Mouse (Mus musculus): ENCODE measurements around the gene Gbgt1. TPM values are rescaled to one million over a fixed set of nuclear protein-coding genes. Genes with fewer than 3 reads are reported as not detected.
"Not testable (repeated sequence)": the region's sequence is repeated elsewhere in the genome, so short reads cannot be mapped to it uniquely, and the experiment has no call there.

The Gbgt1 gene
- polyA plus RNA-seq, 1 experiment = 1.5 TPM

GRCm38 (mm10) chr2:28467860-28468485 is 28.7 kb upstream of the Gbgt1 start, which contains the start of gene Mrps2:
Gene Mrps2, plus strand, starts transcription at chr2:28468066.
- peak within 1 kb of the TSS; percentile 62 for H3K4me3 ChIP-seq (replicated peaks; ENCODE audit: insufficient read depth, low read depth, low read length)
- peak; percentile 87 to 88 for DNase-seq
- peaks cover 3% of the 10 kb centered on the region for H3K4me1 ChIP-seq (ENCODE audit: control insufficient read depth, insufficient read depth, low read length)
- WGBS = under 1% methylated on average over 52 of the region's 52 CpGs
- H3K27ac ChIP-seq (ENCODE audit: insufficient read depth, low read length) = peak within 1 kb of the TSS; percentile 36
- TF ChIP-seq CTCF (IDR thresholded peaks at IDR 0.05; ENCODE audit: borderline replicate concordance, insufficient read depth, low read depth, low read length) (peak; percentile 78), POLR2A (IDR thresholded peaks at IDR 0.05; ENCODE audit: borderline replicate concordance, insufficient read depth, low read length) (peak; percentile 83)
- H3K27me3 ChIP-seq (ENCODE audit: control insufficient read depth, insufficient read depth, low read length) = no peaks in the 10 kb centered on the region

- peaks cover 3% of the 10 kb centered on the region for H3K4me1 ChIP-seq (ENCODE audit: control insufficient read depth, insufficient read depth, low read length)
- DNase-seq = no peak
- 44% methylated on average over 18 of the region's 18 CpGs for WGBS
- H3K27ac ChIP-seq (ENCODE audit: insufficient read depth, low read length) = peak overlapping the region; percentile 36; the same call in 1 of the 2 replicates
- TF ChIP-seq POLR2A (IDR thresholded peaks at IDR 0.05; ENCODE audit: borderline replicate concordance, insufficient read depth, low read length) (no peak), CTCF (IDR thresholded peaks at IDR 0.05; ENCODE audit: borderline replicate concordance, insufficient read depth, low read depth, low read length) (no peak)
- no peaks in the 10 kb centered on the region for H3K27me3 ChIP-seq (ENCODE audit: control insufficient read depth, insufficient read depth, low read length)
- H3K4me3 ChIP-seq (replicated peaks; ENCODE audit: insufficient read depth, low read depth, low read length) = peak overlapping the region; percentile 62
Measured at GRCm38 (mm10) chr2:28468486-28469225, 28.0 kb upstream of the Gbgt1 start.

GRCm38 (mm10) chr2:28469461-28469860 is 27.2 kb upstream of the Gbgt1 start:
- no peak overlapping the region for H3K4me3 ChIP-seq (replicated peaks; ENCODE audit: insufficient read depth, low read depth, low read length)
- 99% methylated on average over 14 of the region's 14 CpGs for WGBS
- TF ChIP-seq CTCF (IDR thresholded peaks at IDR 0.05; ENCODE audit: borderline replicate concordance, insufficient read depth, low read depth, low read length) = no peak
- no peak for TF ChIP-seq POLR2A (IDR thresholded peaks at IDR 0.05; ENCODE audit: borderline replicate concordance, insufficient read depth, low read length)

GRCm38 (mm10) chr2:28470591-28470990 is 26.1 kb upstream of the Gbgt1 start:
- no peaks in the 10 kb centered on the region for H3K27me3 ChIP-seq (ENCODE audit: control insufficient read depth, insufficient read depth, low read length)
- H3K4me3 ChIP-seq (replicated peaks; ENCODE audit: insufficient read depth, low read depth, low read length) = no peak overlapping the region
- peaks cover 3% of the 10 kb centered on the region for H3K4me1 ChIP-seq (ENCODE audit: control insufficient read depth, insufficient read depth, low read length)
- no peak for DNase-seq
- TF ChIP-seq CTCF (IDR thresholded peaks at IDR 0.05; ENCODE audit: borderline replicate concordance, insufficient read depth, low read depth, low read length) (no peak), POLR2A (IDR thresholded peaks at IDR 0.05; ENCODE audit: borderline replicate concordance, insufficient read depth, low read length) (no peak)
- no peak overlapping the region for H3K27ac ChIP-seq (ENCODE audit: insufficient read depth, low read length)
- 99% methylated on average over 2 of the region's 2 CpGs for WGBS

More at GRCm38 (mm10) chr2:28469461-28469860, 27.2 kb upstream of the Gbgt1 start:
- Histone ChIP-seq H3K27me3 (ENCODE audit: control insufficient read depth, insufficient read depth, low read length) (no peaks in the 10 kb centered on the region), H3K4me1 (ENCODE audit: control insufficient read depth, insufficient read depth, low read length) (peaks cover 3% of the 10 kb centered on the region), H3K27ac (ENCODE audit: insufficient read depth, low read length) (no peak overlapping the region)
- no peak for DNase-seq

- H3K27me3 ChIP-seq (ENCODE audit: control insufficient read depth, insufficient read depth, low read length); H3K4me3 ChIP-seq (replicated peaks; ENCODE audit: insufficient read depth, low read depth, low read length); H3K4me1 ChIP-seq (ENCODE audit: control insufficient read depth, insufficient read depth, low read length); H3K27ac ChIP-seq (ENCODE audit: insufficient read depth, low read length); DNase-seq: not testable (repeated sequence)
- 94% methylated on average over 8 of the region's 8 CpGs for WGBS
Measured at GRCm38 (mm10) chr2:28472011-28472410, 24.7 kb upstream of the Gbgt1 start.

- H3K4me1 ChIP-seq (ENCODE audit: control insufficient read depth, insufficient read depth, low read length); H3K27me3 ChIP-seq (ENCODE audit: control insufficient read depth, insufficient read depth, low read length); H3K27ac ChIP-seq (ENCODE audit: insufficient read depth, low read length); DNase-seq; H3K4me3 ChIP-seq (replicated peaks; ENCODE audit: insufficient read depth, low read depth, low read length): not testable (repeated sequence)
- 87% methylated on average over 5 of the region's 5 CpGs for WGBS
Measured at GRCm38 (mm10) chr2:28477993-28478392, 18.7 kb upstream of the Gbgt1 start.

- TF ChIP-seq CTCF (IDR thresholded peaks at IDR 0.05; ENCODE audit: borderline replicate concordance, insufficient read depth, low read depth, low read length) = no peak
- no peak for TF ChIP-seq POLR2A (IDR thresholded peaks at IDR 0.05; ENCODE audit: borderline replicate concordance, insufficient read depth, low read length)
- peaks cover 3% of the 10 kb centered on the region for H3K4me1 ChIP-seq (ENCODE audit: control insufficient read depth, insufficient read depth, low read length)
- H3K4me3 ChIP-seq (replicated peaks; ENCODE audit: insufficient read depth, low read depth, low read length) = no peak overlapping the region
- no peak for DNase-seq
- WGBS = 73% methylated on average over 20 of the region's 20 CpGs
- H3K27ac ChIP-seq (ENCODE audit: insufficient read depth, low read length) = no peak overlapping the region
- H3K27me3 ChIP-seq (ENCODE audit: control insufficient read depth, insufficient read depth, low read length) = no peaks in the 10 kb centered on the region
Measured at GRCm38 (mm10) chr2:28479208-28480204, 17.2 kb upstream of the Gbgt1 start.

Data from cerebellum, adult 2 months (tissue).